Mouse (Mus musculus) limb, embryonic 14.5 days (tissue): ENCODE measurements around the gene 4921517D22Rik. TPM values are rescaled to one million over a fixed set of nuclear protein-coding genes. Genes with fewer than 3 reads are reported as not detected.

Experiments used
- ATAC-seq: fragments of 200-750 bp; cut with Nextera tagmentation; 2 replicates; pipeline ENCODE4 v1.8.0; 2017; ENCODE audit warnings: low read depth, moderate number of reproducible peaks, moderate TSS enrichment; ENCODE audit not compliant: low FRiP score
- DNase-seq: peaks from one replicate; pipeline ENCODE4 v3.0.0-alpha.2; 2015; ENCODE audit warnings: low spot score
- H3K27ac ChIP-seq: fragments of 300-500 bp; sonication (generic); replicated peaks from 2 replicates; pipeline ENCODE4 v1.5.1; 2014; ENCODE audit warnings: low read depth, mild to moderate bottlenecking, low read length, moderate library complexity, mixed read lengths
- H3K27me3 ChIP-seq: fragments of 300-500 bp; sonication (generic); 2 replicates; pipeline ENCODE4 v1.6.1; 2014; ENCODE audit warnings: low read length, mixed read lengths; ENCODE audit not compliant: control insufficient read depth, insufficient read depth
- H3K36me3 ChIP-seq: fragments of 300-500 bp; sonication (generic); 2 replicates; pipeline ENCODE4 v1.6.1; 2014; ENCODE audit warnings: mild to moderate bottlenecking, low read length, moderate library complexity, mixed read lengths; ENCODE audit not compliant: control insufficient read depth, insufficient read depth
- H3K4me1 ChIP-seq: fragments of 300-500 bp; sonication (generic); 2 replicates; pipeline ENCODE4 v1.6.1; 2014; ENCODE audit warnings: antibody characterized with exemption, low read length, mixed read lengths; ENCODE audit not compliant: control insufficient read depth, insufficient read depth
- H3K4me2 ChIP-seq: fragments of 300-500 bp; sonication (generic); replicated peaks from 2 replicates; pipeline ENCODE4 v1.6.1; 2014; ENCODE audit warnings: low read depth, mild to moderate bottlenecking, low read length, moderate library complexity; ENCODE audit not compliant: severe bottlenecking
- H3K4me3 ChIP-seq: fragments of 300-500 bp; sonication (generic); replicated peaks from 2 replicates; pipeline ENCODE4 v1.5.1; 2014; ENCODE audit warnings: low read length
- H3K9ac ChIP-seq: fragments of 300-500 bp; sonication (generic); 2 replicates; pipeline ENCODE4 v1.6.1; 2014; ENCODE audit warnings: mild to moderate bottlenecking, low read depth, low read length, moderate library complexity; ENCODE audit not compliant: severe bottlenecking
- H3K9me3 ChIP-seq: fragments of 300-500 bp; sonication (generic); 2 replicates; pipeline ENCODE4 v1.6.1; 2016; ENCODE audit warnings: low read length; ENCODE audit not compliant: control insufficient read depth
- POLR2A ChIP-seq: fragments of 200-500 bp; IDR thresholded peaks from 2 replicates; pipeline ENCODE4 v1.8.0; 2012; ENCODE audit warnings: inconsistent platforms, mild to moderate bottlenecking, moderate library complexity, borderline replicate concordance; ENCODE audit not compliant: insufficient read depth, insufficient read length; ENCODE audit errors: extremely low read depth
- WGBS: fragments of 180-500 bp; shearing (Covaris S2); extraction: QIAGEN DNeasy Blood & Tissue Kit; methylation state at CpG from one replicate; pipeline ENCODE4 v1.1.7; 2014; 5-methylcytosine and 5-hydroxymethylcytosine counted together
- polyA plus RNA-seq, 2 experiments: library from polyadenylated mRNA; depleted of rRNA in 1 of 2; stranded (reverse) in 1 of 2; unstranded in 1 of 2; fragments of >200 nt; fragmentation: Nextera tagmentation in 1 of 2; extraction: Ambion mirVana in 1 of 2; gene quantifications; 2 replicates each; pipeline versions ENCODE4 v1.2.1 to v1.2.3; 2012 to 2014

The 4921517D22Rik gene
- polyA plus RNA-seq, 2 experiments, result not detected

DNA sequence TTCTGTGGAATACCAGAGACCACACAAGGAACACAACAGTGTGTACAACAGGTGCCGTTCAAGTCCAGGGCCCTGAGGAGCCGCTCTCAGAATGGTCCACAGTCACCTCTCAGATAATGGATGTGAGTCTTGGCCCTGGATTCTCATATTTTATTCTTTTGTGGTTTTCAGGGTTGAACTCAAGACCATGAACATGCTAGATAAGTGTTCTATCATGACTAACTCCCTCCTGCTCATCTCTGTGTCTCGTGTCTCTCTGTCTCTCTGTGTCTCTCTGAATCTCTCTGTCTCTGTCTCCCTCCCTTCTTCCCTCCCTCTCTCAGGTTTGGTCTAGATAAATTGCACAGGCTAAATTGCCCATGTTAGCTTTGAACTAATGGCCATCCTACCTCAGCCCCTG is 4.1 kb downstream of the 4921517D22Rik start:
- ATAC-seq (no peak), DNase-seq (no peak)
- H3K36me3 ChIP-seq, result no peaks in the 10 kb centered on the region
- H3K27ac ChIP-seq, result no peak overlapping the region
- H3K27me3 ChIP-seq, result no peaks in the 10 kb centered on the region
- H3K9me3 ChIP-seq, result no peaks in the 10 kb centered on the region
- TF ChIP-seq POLR2A, result no peak
- H3K4me2 ChIP-seq, result no peak overlapping the region
- no peaks in the 10 kb centered on the region for H3K4me1 ChIP-seq
- H3K4me3 ChIP-seq, result no peak overlapping the region
- 93% methylated on average over 3 of the region's 3 CpGs for WGBS
- H3K9ac ChIP-seq, result no peak overlapping the region

DNA sequence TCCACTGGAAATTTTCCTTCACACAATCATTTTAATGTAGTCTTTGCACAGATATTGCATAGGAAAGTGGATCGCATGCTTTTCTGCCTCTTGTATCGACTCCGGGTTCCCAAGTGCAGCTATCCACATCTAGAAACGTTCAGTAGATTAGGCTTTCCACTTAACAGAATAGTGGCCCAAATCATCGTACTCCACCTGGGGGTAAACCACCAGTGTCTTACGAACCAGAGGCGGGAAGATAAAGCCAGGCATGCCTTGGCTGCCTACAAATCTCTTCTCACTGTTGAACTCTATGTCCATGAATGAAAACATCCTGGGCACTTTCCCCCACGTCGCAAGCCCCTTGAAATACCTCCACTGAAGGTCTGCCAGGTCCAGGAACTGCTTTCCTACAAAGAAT is 4.6 kb downstream of the 4921517D22Rik start:
- H3K9ac ChIP-seq, result no peak overlapping the region
- H3K4me1 ChIP-seq, result no peaks in the 10 kb centered on the region
- ATAC-seq (no peak), DNase-seq (no peak)
- H3K27ac ChIP-seq, result no peak overlapping the region
- H3K9me3 ChIP-seq, result no peaks in the 10 kb centered on the region
- H3K4me3 ChIP-seq, result no peak overlapping the region
- H3K4me2 ChIP-seq, result no peak overlapping the region
- no peaks in the 10 kb centered on the region for H3K36me3 ChIP-seq
- no peaks in the 10 kb centered on the region for H3K27me3 ChIP-seq
- no peak for TF ChIP-seq POLR2A
- 88% methylated on average over 9 of the region's 9 CpGs for WGBS

DNA sequence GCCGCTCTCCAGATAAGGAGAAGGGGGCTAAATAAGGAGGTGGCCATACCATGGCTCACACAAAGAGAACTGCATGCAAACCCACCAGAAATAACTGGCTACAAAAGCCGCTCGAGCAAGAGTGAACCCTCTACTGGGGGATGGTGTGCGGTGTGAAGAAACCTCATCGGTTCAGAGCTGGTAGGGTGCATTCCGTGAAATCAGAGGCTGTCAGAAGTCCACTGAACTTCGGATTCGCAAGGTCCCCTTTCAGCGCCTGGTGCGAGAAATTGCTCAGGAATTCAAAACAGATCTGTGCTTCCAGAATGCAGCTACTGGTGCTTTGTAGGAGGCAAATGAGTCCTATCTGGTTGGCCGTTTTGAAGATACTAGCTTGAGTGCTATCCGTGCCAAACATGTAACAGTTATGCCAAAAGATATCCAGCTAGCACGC is 5.6 kb downstream of the 4921517D22Rik start:
- Histone ChIP-seq H3K9ac (no peak overlapping the region), H3K9me3 (no peaks in the 10 kb centered on the region), H3K4me3 (no peak overlapping the region), H3K27ac (no peak overlapping the region), H3K27me3 (no peaks in the 10 kb centered on the region), H3K4me1 (no peaks in the 10 kb centered on the region), H3K36me3 (no peaks in the 10 kb centered on the region), H3K4me2 (no peak overlapping the region)
- 73% methylated on average over 13 of the region's 13 CpGs for WGBS
- DNase-seq, result no peak
- no peak for ATAC-seq
- TF ChIP-seq POLR2A, result no peak

DNA sequence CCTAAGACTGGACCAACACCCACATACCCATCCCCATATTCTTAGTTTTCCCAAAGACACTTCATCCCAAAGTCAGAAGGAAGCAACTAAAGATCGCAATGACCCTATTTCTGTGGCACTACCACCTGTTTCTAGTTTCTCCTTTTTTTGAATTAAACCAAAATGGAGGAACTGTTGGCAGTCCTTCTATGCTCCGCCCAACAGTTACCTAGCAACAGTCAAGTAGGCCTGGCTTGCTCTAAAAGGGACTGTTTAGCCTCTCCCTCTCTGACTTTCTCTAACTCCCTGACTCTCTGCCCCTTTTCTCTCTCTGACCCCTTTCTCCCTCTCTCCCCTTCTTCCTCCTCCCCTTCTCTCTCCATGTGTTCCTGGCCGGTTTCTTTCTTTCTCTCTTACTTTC is 8.7 kb downstream of the 4921517D22Rik start:
- DNase-seq (no peak), ATAC-seq (no peak)
- H3K27me3 ChIP-seq, result no peaks in the 10 kb centered on the region
- no peak overlapping the region for H3K4me2 ChIP-seq
- no peaks in the 10 kb centered on the region for H3K4me1 ChIP-seq
- no peaks in the 10 kb centered on the region for H3K9me3 ChIP-seq
- TF ChIP-seq POLR2A, result no peak
- no peak overlapping the region for H3K4me3 ChIP-seq
- no peak overlapping the region for H3K9ac ChIP-seq
- H3K27ac ChIP-seq, result no peak overlapping the region
- no peaks in the 10 kb centered on the region for H3K36me3 ChIP-seq
- 84% methylated on average over 3 of the region's 3 CpGs for WGBS

DNA sequence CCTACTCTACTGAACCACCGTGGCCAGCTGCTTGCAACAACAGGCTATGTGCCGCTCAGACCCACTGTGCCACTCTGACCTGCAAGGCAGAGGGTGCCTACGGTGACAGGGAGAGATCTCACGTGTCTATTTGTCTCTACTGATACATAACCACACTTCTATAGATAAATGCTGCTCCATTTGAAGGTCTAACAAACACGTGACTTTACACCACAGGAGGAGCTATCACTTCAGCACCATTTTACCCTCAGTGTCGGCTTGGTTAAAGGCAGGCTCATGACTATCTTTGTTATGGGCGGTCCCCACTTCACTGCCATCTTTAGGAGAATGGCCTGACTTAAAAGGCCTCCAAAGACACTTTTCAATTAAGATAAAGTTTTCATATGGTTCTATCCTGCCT is 11.3 kb downstream of the 4921517D22Rik start:
- peak; percentile 63 for DNase-seq
- H3K4me1 ChIP-seq, result no peaks in the 10 kb centered on the region
- H3K27ac ChIP-seq, result no peak overlapping the region

DNA sequence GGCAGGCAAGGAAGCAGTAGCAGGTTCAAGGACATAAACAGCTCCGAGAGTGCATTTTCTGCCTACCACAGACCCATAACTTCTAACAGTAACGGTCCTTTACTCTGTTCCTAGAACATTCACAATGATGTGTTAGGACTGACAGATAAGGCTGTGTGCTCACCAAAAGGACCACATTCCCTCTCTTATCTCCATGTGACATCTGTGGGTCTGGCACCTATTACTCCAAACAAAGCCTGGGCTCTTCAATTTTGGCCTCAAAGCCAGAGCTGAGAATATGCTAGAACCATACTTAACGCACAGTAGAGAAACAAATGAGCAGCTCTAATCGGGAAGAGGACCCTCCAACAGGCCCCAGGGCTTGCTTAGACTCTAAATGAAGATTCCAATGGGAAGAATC is 14.0 kb downstream of the 4921517D22Rik start:
- 64% methylated on average over 4 of the region's 4 CpGs for WGBS
- Histone ChIP-seq H3K27me3 (no peaks in the 10 kb centered on the region), H3K9me3 (no peaks in the 10 kb centered on the region), H3K36me3 (no peaks in the 10 kb centered on the region), H3K9ac (no peak overlapping the region), H3K4me1 (no peaks in the 10 kb centered on the region), H3K27ac (no peak overlapping the region), H3K4me3 (no peak overlapping the region), H3K4me2 (no peak overlapping the region)
- TF ChIP-seq POLR2A, result no peak
- DNase-seq (no peak), ATAC-seq (no peak)

More for the DNA sequence above, 11.3 kb downstream of the 4921517D22Rik start:
- WGBS, result 22% methylated on average over 7 of the region's 7 CpGs
- no peak overlapping the region for H3K4me3 ChIP-seq
- no peak overlapping the region for H3K4me2 ChIP-seq
- no peaks in the 10 kb centered on the region for H3K27me3 ChIP-seq
- no peaks in the 10 kb centered on the region for H3K9me3 ChIP-seq
- no peak for ATAC-seq
- H3K36me3 ChIP-seq, result no peaks in the 10 kb centered on the region
- no peak overlapping the region for H3K9ac ChIP-seq
- no peak for TF ChIP-seq POLR2A
